Mouse (Mus musculus): ENCODE results near the gene Nrap.

- TF ChIP-seq CTCF (IDR thresholded peaks at IDR 0.05; ENCODE audit: extremely low read depth, insufficient read length, insufficient replicate concordance, low read depth, low read length): no peak
- TF ChIP-seq POLR2A (IDR thresholded peaks at IDR 0.05; ENCODE audit: low read depth, low read length): no peak
Measured at GRCm38 (mm10) chr19:56297264-56297663, 92.6 kb downstream of the Nrap start.
